Mouse (Mus musculus) spleen, postnatal 14 days (tissue): ENCODE data around the gene Dop1b.

ENCODE experiments used
- DNase-seq, 2 experiments: peaks; one replicate each; pipeline ENCODE4 v3.0.0; 2021 to 2022; ENCODE audit warnings: low spot score in 2 of 2

The Dop1b gene

GRCm38 (mm10) chr16:93826909-93827308, 115.2 kb downstream of the Dop1b start:
- no peak for DNase-seq

DNA sequence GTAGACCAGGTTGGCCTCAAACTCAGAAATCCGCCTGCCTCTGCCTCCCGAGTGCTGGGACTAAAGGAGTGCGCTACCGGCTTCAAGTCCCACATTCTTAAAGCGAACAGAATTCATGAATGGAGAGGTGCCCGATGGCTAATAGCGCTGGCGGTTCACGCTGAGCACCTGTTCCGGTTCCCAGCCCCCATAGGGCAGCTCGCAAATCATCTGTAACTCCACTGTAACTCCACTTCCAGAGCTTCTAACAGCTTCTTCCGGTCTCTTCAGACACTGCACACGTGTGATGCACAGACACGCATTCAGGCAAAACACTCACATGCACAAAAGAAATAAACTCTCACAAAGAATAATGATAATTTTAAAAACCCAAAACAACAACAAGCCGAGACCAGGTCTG, 117.8 kb downstream of the Dop1b start:
- no peak for DNase-seq

GRCm38 (mm10) chr16:93830071-93830470, 118.4 kb downstream of the Dop1b start:
- DNase-seq, result no peak

DNA sequence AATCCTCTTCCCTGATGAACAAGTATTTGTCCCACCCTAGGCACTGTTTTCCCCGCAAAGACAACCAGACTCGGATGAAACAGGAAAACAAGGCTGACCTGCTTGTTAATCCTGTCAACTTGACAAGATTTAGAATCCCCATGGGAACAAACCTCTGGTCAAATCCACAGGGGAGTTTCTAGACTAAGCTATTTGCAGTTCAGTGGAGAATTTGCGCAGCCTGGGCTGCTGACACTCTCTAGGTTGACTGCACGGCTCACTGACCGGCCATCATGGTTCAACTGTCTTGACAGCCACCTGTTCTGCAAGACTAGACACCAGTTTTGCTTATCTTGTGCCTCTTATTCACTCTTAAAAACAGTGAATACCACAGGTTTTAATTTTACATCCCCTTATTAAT, 119.2 kb downstream of the Dop1b start:
- DNase-seq, result no peak

DNA sequence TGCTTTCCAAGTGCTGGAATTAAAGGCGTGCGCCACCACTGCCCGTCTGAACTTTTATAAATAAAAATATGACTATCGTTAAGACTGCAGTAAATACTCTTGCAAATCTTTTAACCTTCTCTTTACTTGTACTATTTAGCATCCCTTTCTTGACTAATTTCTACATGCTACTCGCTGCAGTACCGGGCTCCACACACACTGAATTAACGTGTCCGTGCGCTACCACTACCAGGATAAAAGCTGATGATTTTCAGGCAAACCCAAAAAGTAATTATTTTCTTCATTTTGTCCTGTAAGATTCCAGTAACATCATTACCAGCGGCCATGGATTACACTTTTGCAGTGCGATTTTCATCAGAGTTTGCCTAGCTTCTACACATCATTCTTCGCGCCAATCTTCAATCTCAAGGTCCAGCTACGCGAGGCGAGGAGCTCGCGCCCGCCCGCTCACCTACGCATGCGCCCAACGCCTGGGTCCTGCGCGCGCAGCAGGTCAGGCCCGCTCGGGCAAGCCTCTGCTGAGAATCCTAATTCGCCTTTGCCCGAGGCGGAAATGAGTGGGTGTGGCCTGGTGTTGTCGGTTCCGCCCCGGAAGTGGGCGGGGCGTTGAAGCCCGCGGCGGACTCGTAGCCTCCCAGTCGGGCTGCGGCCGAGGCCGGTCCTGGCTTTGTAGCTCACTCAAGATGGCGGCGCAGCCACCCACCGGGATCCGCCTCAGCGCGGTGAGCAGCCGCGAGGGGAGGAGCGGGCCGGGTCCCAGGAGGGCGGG, 120.1 kb downstream of the Dop1b start, which contains the start of gene Morc3:
Gene Morc3, plus strand, starts transcription at position 495 of the 769 bp plus-strand sequence.
- DNase-seq, result peak; percentile 100

GRCm38 (mm10) chr16:93832451-93833276, 121.0 kb downstream of the Dop1b start:
- DNase-seq, result peak; percentile 40 to 55

- no peak for DNase-seq
Measured at GRCm38 (mm10) chr16:93833551-93833950, 121.8 kb downstream of the Dop1b start.

- no peak for DNase-seq
Measured at GRCm38 (mm10) chr16:93834076-93834475, 122.4 kb downstream of the Dop1b start.

GRCm38 (mm10) chr16:93839049-93839448, 127.3 kb downstream of the Dop1b start:
- DNase-seq, result no peak

DNA sequence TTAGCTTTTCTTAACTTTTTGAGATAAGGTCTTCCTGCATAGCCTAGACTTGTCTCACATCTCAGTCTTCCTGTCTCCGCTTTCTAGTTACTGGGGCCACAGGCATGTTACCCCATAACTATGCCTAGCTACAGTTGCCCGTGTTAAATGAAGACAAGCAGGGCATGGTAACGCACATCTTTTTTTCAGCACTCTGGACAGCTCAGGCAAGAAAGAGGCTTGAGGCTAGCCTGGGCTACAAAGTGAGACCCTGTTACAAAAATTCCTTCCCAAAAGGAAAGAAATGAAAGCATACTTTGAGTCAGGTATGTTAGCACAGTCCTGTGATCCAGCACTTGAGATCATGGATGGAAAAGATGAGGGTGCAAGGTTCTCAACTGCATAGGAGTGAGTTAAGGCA, 138.8 kb downstream of the Dop1b start:
- no peak for DNase-seq

DNA sequence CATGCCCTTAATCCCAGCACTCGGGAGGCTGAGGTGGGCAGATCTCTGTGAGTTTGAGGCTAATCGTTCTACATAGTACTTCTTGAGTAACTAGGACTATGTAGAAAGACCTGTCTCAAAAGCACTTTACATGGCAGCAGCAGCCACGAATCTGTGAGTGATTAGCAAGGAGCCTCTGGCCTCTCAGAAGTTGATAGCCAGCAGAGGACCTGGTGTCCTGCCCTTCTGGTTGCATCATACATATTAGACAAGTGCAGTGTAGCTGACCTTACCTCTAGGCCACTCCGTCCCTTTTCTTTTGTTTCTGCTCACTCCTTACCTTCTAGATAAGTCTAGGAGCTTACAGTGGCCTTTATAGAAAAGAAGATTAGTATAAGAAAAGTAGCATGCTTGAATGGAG, 148.3 kb downstream of the Dop1b start:
- no peak for DNase-seq
